Mouse (Mus musculus): ENCODE measurements around the gene Pkd2.

Gene Pkd2

GRCm38 (mm10) chr5:104465731-104466130 lies 6.5 kb downstream of the Pkd2 start:
- DNase-seq (ENCODE audit: low spot score): peak; percentile 57

GRCm38 (mm10) chr5:104466816-104467215 lies 7.6 kb downstream of the Pkd2 start:
- DNase-seq (ENCODE audit: low spot score): no peak

GRCm38 (mm10) chr5:104468586-104468985 lies 9.3 kb downstream of the Pkd2 start:
- no peak for DNase-seq (ENCODE audit: low spot score)

- no peak for DNase-seq (ENCODE audit: low spot score)
These were observed 11.7 kb downstream of the Pkd2 start for GRCm38 (mm10) chr5:104470981-104471391.

- DNase-seq (ENCODE audit: low spot score): no peak
These were observed 13.1 kb downstream of the Pkd2 start for GRCm38 (mm10) chr5:104472371-104472770.

GRCm38 (mm10) chr5:104480367-104480766 lies 21.1 kb downstream of the Pkd2 start:
- DNase-seq (ENCODE audit: low spot score): no peak

GRCm38 (mm10) chr5:104482856-104483255 lies 23.6 kb downstream of the Pkd2 start:
- DNase-seq (ENCODE audit: low spot score): no peak

- no peak for DNase-seq (ENCODE audit: low spot score)
These were observed 32.3 kb downstream of the Pkd2 start for GRCm38 (mm10) chr5:104491561-104491960.

GRCm38 (mm10) chr5:104504883-104505282 lies 45.6 kb downstream of the Pkd2 start:
- no peak for DNase-seq (ENCODE audit: low spot score)

- no peak for DNase-seq (ENCODE audit: low spot score)
These were observed 48.6 kb downstream of the Pkd2 start for GRCm38 (mm10) chr5:104507829-104508194.

GRCm38 (mm10) chr5:104508195-104508891 lies 49.1 kb downstream of the Pkd2 start, which contains the start of gene BC005561:
TSS of gene BC005561 (plus strand) at chr5:104508352.
- DNase-seq (ENCODE audit: low spot score): peak; percentile 83

GRCm38 (mm10) chr5:104511211-104511610 lies 52.0 kb downstream of the Pkd2 start:
- DNase-seq (ENCODE audit: low spot score): no peak

- DNase-seq (ENCODE audit: low spot score): no peak
These were observed 79.4 kb downstream of the Pkd2 start for GRCm38 (mm10) chr5:104538612-104539011.

- DNase-seq (ENCODE audit: low spot score): no peak
These were observed 80.1 kb downstream of the Pkd2 start for GRCm38 (mm10) chr5:104539331-104539730.
